Mouse (Mus musculus) heart, postnatal 25 days (tissue): Measurements from ENCODE around the gene Mllt3. TPM values are rescaled to one million over a fixed set of nuclear protein-coding genes. Genes with fewer than 3 reads are reported as not detected.
A peak's percentile ranks its signal among the peaks of the same experiment; 100 is the strongest.

Experiments used
- DNase-seq: peaks from one replicate; pipeline ENCODE4 v3.0.0; 2022; ENCODE audit warnings: low spot score
- intact Hi-C: fragments of 180-260 bp; cut with DNase I; formaldehyde crosslinking; loops from one replicate; pipeline ENCODE4 v1.15.1; 2025
- total RNA-seq, 2 experiments: library from RNA; stranded (reverse); gene quantifications; 2 replicates each; pipeline ENCODE4 v1.2.3; 2021

Mllt3 gene
- total RNA-seq, 2 experiments from 2014 or later: 11.7 to 12.2 TPM

DNA sequence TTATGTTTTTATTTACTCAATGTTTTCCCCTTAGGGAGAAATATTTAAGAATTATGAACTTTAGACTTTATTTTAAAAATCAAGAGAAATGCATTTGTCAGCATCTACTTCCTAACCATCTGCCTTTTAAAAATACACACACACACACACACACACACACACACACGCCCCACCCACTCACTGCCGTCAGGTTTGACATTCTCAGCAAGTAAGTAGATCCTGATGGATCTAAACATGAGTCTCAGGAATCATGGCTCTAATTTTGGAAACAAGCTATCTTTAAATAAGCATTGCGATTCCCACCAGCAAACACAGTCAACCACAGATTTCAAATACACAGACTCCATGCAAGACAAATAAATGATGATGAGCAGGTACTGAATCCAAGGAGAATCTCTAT is 229.9 kb downstream of the Mllt3 start:
- intact Hi-C loops: no loop called here
- DNase-seq: no peak

DNA sequence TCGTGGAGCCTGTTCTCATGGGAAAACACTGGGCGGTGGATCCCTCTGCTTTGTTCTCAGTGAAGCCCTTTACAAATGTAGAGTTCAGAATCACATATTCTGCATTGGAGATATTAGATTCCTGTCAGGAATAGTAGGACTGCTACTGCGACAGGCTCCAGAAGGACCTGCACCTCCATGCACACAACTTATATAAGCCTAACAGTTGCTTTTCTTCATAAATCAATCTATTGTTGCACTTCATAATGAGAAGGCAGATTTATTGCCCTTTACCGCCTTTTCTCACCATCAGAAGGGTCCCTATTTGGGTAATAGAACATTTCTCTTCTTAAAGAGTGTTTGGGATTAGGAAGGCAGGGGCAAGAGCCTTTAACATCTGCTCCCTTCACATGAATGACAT is 231.0 kb downstream of the Mllt3 start:
- intact Hi-C loops: no loop called here

GRCm38 (mm10) chr4:87801332-87801731 is 231.8 kb downstream of the Mllt3 start:
- DNase-seq: no peak

More for the DNA sequence above, 231.0 kb downstream of the Mllt3 start:
- DNase-seq: no peak

DNA sequence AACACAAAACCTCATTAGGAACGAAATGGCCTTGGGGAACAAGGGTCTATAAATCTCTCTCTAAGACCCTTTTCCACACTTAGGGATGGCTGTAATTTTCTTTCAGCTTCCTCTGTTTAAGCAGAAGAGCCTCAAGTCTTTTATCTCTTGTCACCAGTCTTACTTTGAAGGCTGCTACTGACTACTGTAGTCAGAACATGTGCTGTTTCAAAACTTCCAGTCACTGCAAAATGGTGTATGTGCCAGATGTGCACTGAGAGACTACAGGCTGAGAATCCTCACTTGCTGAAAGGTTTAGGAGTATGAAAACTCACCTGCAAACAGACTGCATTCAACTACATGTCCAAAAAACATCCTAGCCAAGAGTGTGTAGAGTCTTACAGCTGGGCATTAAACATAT is 232.9 kb downstream of the Mllt3 start:
- intact Hi-C loops: no loop called here
- no peak for DNase-seq

More at GRCm38 (mm10) chr4:87801332-87801731, 231.8 kb downstream of the Mllt3 start:
- intact Hi-C loops: no loop called here

GRCm38 (mm10) chr4:87799418-87799817 is 233.7 kb downstream of the Mllt3 start:
- intact Hi-C loops: no loop called here
- no peak for DNase-seq

DNA sequence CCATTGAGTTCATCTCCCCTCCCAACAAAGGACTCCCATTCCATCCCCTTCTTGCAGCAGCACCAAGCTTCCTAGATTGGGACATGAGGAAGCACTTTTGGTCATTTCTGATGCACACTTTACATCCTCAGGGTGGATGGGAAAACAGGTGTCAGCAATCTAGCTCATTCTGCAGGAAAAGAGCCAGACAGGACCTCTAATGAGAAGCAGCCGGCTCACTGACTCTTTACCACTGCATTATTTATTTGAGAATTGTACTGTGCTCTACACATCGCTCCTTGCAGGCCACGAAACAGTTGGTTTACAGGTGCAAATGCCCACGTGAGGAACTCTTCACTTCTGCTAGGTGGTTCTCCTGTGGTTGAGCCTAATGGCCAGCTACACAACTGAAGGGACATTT is 237.9 kb downstream of the Mllt3 start:
- intact Hi-C loops: no loop called here
- DNase-seq: no peak

- intact Hi-C loops: no loop called here
- DNase-seq: no peak
Measured at GRCm38 (mm10) chr4:87794216-87794615, 238.9 kb downstream of the Mllt3 start.

DNA sequence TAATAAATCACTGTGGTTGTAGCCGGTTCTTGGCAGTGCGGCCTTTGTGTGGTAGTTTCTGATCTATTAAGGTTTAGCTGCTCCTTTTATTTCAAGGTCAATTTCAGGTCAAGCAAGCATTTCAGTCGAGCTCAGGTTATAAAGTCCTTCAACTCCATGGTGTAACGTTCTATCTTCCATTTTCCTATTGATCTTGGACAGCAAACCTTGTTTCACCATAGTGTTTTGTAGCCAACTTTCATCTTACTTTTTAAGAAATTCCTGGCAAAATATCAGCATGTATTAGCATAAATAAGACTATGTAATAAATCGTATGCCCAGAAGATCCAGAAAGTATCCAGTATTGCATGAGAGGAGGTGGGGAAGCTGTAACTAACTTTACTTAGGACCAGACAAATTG is 240.7 kb downstream of the Mllt3 start:
- no peak for DNase-seq
- intact Hi-C loops: no loop called here

- intact Hi-C loops: loop anchor here (5.0 to 10.0 kb wide), 4 partner anchors 113 to 755 kb away; partner anchors contain the start of gene Mllt3
- DNase-seq: no peak
Measured at GRCm38 (mm10) chr4:87789446-87789845, 243.7 kb downstream of the Mllt3 start.

DNA sequence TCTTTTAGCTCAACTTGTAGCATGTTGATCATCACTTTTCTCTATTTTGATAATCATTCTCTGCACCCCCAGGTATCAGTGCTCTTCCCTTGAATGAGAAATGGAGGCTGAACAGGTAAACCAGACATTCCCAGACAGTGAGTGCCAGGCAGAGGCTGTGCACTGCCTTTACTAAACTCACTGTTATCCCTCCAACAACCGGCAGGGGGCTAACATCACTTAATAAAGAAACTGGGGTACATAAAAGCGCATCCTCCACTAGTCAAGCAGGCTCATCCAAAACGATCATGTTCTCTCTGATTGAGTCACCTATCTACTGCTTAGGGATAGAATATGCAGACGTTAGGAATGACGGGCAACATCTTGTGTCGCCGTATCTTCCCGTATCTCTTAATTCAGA is 244.5 kb downstream of the Mllt3 start:
- DNase-seq: peak; percentile 10
- intact Hi-C loops: loop anchor here (5.0 to 10.0 kb wide), 4 partner anchors 114 to 756 kb away; partner anchors contain the start of gene Mllt3

- peak; percentile 14 for DNase-seq
Measured at GRCm38 (mm10) chr4:87785132-87786074, 247.8 kb downstream of the Mllt3 start.

GRCm38 (mm10) chr4:87783809-87784208 is 249.4 kb downstream of the Mllt3 start:
- DNase-seq: no peak
- intact Hi-C loops: loop anchor here (2.0 to 10.0 kb wide), 2 partner anchors 519 to 761 kb away; no protein-coding TSS in a partner anchor

More at GRCm38 (mm10) chr4:87785132-87786074, 247.8 kb downstream of the Mllt3 start:
- intact Hi-C loops: loop anchor here (2.0 to 10.0 kb wide), 6 partner anchors 117 to 759 kb away; partner anchors contain the start of gene Mllt3

DNA sequence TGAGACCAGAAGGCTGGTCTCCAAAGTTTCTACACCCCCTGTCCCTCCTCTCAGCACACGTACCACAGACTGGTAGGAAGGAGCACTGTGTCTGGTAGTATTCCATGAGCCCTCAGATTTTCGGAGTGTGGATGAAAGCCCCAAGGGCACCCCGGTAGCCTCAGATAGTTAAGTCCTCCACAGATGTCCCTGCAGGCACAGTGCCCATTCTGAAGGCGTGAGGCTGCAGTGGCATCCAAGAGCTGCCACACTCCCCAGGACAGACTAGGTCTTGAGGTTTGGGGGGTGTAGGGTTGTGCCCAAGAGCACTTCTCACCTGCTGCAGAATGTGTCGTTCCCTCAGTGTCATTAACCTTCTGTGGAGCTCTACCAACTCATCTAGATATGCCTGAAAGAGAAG is 251.2 kb downstream of the Mllt3 start:
- no peak for DNase-seq
- intact Hi-C loops: loop anchor here (10.0 kb wide), 1 partner anchor 763 kb away; no protein-coding TSS in a partner anchor

DNA sequence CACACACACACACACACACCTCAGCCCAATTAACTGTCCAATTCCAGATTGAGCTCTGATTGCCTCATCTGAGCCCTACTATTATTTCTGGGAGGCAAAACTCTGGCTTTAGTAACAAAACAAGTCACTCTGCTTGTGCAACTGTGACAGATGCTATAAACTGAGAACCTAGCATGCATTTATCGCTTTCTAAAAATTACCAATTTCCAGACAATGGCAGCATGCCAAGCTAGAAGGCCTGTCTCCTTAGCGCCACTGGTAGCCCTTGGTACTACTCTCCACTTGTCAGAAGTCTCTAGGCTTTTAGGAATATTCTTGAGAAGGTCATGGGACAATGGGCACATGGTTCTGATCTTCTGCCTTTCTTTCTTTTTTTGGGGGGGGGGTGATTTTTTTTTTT is 257.4 kb downstream of the Mllt3 start:
- intact Hi-C loops: no loop called here

DNA sequence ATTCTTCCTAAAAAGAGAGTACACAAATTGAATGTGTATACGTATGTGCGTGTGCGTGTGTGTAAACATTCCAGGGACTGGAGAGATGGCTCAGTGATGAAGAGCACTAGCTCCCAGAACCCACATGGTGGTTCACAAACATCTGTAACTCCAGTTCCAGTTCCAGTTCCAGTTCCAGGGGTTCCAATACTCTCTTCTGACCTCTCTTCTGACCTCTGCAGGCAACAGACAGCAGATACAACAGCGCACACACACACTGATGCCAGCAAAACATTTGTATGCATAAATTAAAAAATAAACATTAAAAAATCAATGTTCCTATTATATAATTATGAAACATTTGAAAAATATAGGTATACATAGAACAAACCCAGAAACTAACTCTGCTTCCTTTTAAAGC is 258.6 kb downstream of the Mllt3 start:
- intact Hi-C loops: no loop called here
- DNase-seq: no peak

More for the DNA sequence above, 257.4 kb downstream of the Mllt3 start:
- DNase-seq: no peak

- no peak for DNase-seq
Measured at GRCm38 (mm10) chr4:87767711-87768561, 265.2 kb downstream of the Mllt3 start.

GRCm38 (mm10) chr4:87765729-87766128 is 267.4 kb downstream of the Mllt3 start:
- DNase-seq: no peak
- intact Hi-C loops: no loop called here

More at GRCm38 (mm10) chr4:87767711-87768561, 265.2 kb downstream of the Mllt3 start:
- intact Hi-C loops: no loop called here

GRCm38 (mm10) chr4:87761075-87761474 is 272.1 kb downstream of the Mllt3 start:
- DNase-seq: no peak
- intact Hi-C loops: no loop called here

DNA sequence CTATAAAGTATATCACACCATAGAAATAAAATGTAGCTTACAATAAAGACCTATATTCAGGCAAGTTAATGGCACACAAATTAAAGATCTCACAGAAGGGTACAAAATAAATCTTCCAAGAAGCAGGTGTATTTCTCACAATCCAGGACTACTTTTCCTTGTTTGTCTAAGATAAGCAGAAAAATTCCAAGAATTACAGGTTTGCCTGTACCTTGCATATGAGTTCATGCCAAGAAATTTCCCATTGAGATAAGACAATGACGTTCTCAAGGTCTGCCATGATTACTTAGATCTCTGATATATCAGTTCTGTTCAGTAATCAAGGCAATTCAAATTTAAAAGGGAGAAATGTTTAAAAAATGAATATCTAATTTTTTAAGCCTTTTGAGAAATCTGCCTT is 272.9 kb downstream of the Mllt3 start:
- intact Hi-C loops: no loop called here
- DNase-seq: no peak

DNA sequence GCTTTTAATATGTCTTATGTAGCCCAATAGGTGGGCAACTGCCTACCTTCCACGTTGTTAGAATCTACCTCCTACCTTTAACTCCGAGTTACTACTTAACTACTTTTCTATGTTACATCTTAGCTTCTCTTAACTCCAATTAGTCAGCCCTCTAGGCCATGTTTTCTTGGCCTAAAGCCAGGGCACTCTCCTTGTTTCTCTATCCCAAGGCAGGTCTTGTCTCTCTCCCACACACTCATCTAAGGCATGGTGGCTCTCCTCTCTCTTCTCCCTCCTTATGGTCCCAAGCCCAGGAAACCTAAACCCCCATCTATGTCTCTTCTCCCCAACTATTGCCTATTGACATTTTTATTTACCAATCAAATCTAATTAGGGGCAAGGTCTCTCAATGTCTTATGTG is 273.5 kb downstream of the Mllt3 start:
- no peak for DNase-seq
- intact Hi-C loops: no loop called here
